Mouse (Mus musculus): ENCODE results near the gene Esrrg.

The Esrrg gene

GRCm38 (mm10) chr1:187649871-187650270 is 41.3 kb downstream of the Esrrg start:
- peak; percentile 23 for DNase-seq (ENCODE audit: low spot score)

- no peak for DNase-seq (ENCODE audit: low spot score)
These were observed 42.4 kb downstream of the Esrrg start for GRCm38 (mm10) chr1:187650786-187651687.

GRCm38 (mm10) chr1:187651688-187652241 is 43.2 kb downstream of the Esrrg start:
- DNase-seq (ENCODE audit: low spot score), result no peak

GRCm38 (mm10) chr1:187652445-187652844 is 43.9 kb downstream of the Esrrg start:
- no peak for DNase-seq (ENCODE audit: low spot score)

GRCm38 (mm10) chr1:187653390-187653789 is 44.8 kb downstream of the Esrrg start:
- no peak for DNase-seq (ENCODE audit: low spot score)

- no peak for DNase-seq (ENCODE audit: low spot score)
These were observed 52.4 kb downstream of the Esrrg start for GRCm38 (mm10) chr1:187660963-187661362.

GRCm38 (mm10) chr1:187662083-187662609 is 53.6 kb downstream of the Esrrg start:
- no peak for DNase-seq (ENCODE audit: low spot score)

- no peak for DNase-seq (ENCODE audit: low spot score)
These were observed 54.8 kb downstream of the Esrrg start for GRCm38 (mm10) chr1:187663376-187663775.

GRCm38 (mm10) chr1:187664261-187664660 is 55.7 kb downstream of the Esrrg start:
- no peak for DNase-seq (ENCODE audit: low spot score)

GRCm38 (mm10) chr1:187665901-187666600 is 57.5 kb downstream of the Esrrg start:
- no peak for DNase-seq (ENCODE audit: low spot score)

GRCm38 (mm10) chr1:187669746-187670145 is 61.2 kb downstream of the Esrrg start:
- no peak for DNase-seq (ENCODE audit: low spot score)

- DNase-seq (ENCODE audit: low spot score), result no peak
These were observed 63.9 kb downstream of the Esrrg start for GRCm38 (mm10) chr1:187672446-187672845.

GRCm38 (mm10) chr1:187674771-187675186 is 66.2 kb downstream of the Esrrg start:
- no peak for DNase-seq (ENCODE audit: low spot score)

- DNase-seq (ENCODE audit: low spot score), result no peak
These were observed 68.0 kb downstream of the Esrrg start for GRCm38 (mm10) chr1:187676626-187677025.

- no peak for DNase-seq (ENCODE audit: low spot score)
These were observed 70.7 kb downstream of the Esrrg start for GRCm38 (mm10) chr1:187679246-187679645.

- no peak for DNase-seq (ENCODE audit: low spot score)
These were observed 75.9 kb downstream of the Esrrg start for GRCm38 (mm10) chr1:187684519-187684918.

GRCm38 (mm10) chr1:187691846-187692525 is 83.4 kb downstream of the Esrrg start:
- no peak for DNase-seq (ENCODE audit: low spot score)

GRCm38 (mm10) chr1:187694865-187695264 is 86.3 kb downstream of the Esrrg start:
- DNase-seq (ENCODE audit: low spot score), result no peak

GRCm38 (mm10) chr1:187698201-187698600 is 89.6 kb downstream of the Esrrg start:
- no peak for DNase-seq (ENCODE audit: low spot score)

GRCm38 (mm10) chr1:187700963-187701362 is 92.4 kb downstream of the Esrrg start:
- no peak for DNase-seq (ENCODE audit: low spot score)

- DNase-seq (ENCODE audit: low spot score), result no peak
These were observed 96.3 kb downstream of the Esrrg start for GRCm38 (mm10) chr1:187704921-187705320.

GRCm38 (mm10) chr1:187705348-187705747 is 96.8 kb downstream of the Esrrg start:
- no peak for DNase-seq (ENCODE audit: low spot score)
